Mouse (Mus musculus) WW6 (cell line): ENCODE data around the gene Pla2g10.
"Not testable (repeated sequence)": the region's sequence is repeated elsewhere in the genome, so short reads cannot be mapped to it uniquely, and the experiment has no call there.

Experiments used
- DNase-seq: peaks from one replicate; pipeline ENCODE4 v3.0.0-alpha.2; 2013; ENCODE audit warnings: low read depth, low spot score

Pla2g10 gene

DNA sequence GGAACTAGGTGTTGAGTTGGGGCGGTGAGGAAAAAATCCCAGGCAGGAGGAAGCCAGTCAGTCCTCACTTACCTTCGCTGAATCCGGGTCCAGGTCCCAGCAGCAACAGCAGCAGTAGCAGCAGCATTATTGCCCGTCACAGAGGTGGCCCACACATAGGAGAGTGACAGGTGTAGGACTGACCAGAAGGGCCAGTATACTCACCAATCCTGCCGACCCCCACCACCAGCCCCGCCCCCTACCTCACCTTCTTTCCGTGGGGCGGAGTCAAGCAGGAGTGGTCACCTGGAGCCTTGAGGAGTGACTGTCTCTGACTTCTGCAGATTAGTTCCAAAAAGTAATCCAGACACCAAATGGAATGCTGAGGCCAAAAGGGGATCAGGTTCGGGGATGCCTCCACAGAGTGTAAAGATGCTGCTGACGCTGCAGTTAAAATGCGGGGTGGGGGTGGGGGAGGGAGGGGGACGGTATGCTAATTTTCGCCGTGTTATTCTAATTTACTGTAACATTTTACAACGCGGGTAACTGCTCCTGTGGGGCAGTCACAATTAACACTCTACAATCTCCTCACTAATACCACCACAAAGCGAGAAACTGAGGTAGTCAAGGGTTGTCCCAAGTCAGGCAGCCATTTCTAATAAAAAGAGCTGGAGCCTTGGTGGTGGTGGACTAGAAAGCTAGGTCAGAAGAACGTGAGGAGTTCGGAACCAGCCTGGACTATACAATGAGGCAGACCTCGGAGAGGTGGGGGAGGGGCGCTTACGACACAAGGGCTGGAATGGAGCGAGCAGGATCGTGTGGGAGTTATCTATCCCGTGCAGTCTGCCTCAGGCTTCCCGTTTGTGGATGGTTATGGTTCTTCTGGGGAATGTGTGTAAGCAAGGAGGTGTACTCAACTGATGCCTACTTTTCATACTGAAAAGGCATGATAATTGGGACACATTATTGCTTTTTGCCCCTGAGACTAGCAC lies at the start of gene Pla2g10:
Pla2g10 (minus strand) TSS at position 699 of the 971 bp plus-strand sequence.
- no peak for DNase-seq

DNA sequence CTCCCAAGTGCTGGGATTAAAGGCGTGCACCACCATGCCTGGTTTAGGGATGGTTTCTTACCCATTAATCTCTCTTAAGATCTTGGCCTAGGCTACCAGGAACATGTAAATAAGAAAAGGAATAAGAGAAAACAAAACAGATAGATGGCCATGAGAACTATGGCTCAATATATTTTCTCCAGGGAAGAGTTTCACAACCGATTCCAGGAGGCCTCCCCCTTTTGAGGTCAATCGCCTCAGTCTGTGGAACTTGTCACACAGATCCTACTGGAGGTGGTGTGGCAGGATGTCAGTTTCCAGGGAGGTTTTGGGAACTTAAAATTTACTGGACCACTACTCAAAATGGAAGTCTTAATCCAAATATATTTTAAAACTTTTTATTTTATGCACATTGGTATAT lies 43.9 kb upstream of the Pla2g10 start:
- DNase-seq = not testable (repeated sequence)

DNA sequence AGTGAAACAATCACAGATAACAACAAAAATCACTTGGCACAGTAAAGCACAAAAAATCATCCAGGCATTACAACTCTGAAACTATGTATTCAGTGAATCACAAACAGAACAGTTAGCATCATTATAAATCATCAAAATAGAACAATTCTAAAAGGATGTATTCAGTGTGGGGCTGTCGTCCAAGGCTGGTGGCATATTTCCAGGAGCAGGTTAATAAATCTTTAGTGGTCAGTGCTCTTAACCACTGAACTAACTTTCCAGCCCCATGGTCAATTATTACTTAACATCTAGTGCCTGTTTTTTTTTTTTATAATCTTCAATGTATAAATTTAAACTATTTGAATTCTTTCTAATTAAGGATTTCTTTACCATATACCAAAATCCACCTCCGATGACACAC lies 43.2 kb upstream of the Pla2g10 start:
- not testable (repeated sequence) for DNase-seq

DNA sequence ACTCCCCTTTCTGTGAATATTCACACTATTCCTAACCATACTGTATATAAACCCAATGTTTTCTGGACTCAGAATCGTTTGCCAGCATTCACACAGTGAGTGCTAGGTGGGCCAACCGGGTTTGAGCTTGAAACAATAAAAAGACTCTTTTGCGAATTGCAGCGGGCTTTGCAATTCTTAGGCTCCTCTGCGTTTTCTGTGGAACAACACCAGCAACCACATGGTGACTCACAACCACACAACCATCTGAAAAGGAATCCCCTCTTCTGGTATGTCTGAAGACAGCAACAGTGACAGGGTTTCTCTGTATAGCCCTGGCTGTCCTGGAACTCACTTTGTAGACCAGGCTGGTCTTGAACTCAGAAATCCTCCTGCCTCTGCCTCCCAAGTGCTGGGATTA lies 41.3 kb upstream of the Pla2g10 start:
- not testable (repeated sequence) for DNase-seq

DNA sequence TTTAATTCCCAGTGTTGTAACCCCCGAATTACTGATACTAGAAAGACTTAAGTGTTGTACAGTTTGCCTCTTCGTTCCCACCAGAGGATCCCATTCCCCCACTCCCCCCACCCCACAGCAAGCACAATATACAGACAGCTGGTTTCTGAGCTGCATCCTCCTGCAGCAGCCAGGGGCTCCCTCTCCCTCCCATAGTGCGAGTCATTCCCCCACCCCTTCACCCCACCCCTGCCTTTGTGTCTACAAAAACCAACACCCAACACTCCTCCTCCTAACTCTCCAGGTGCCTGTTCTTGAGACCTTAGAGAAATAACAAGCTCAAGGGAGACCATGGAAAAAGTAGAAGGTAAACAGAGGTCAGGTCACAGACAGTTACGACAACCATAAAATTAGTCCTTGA lies 40.8 kb upstream of the Pla2g10 start:
- DNase-seq = not testable (repeated sequence)

DNA sequence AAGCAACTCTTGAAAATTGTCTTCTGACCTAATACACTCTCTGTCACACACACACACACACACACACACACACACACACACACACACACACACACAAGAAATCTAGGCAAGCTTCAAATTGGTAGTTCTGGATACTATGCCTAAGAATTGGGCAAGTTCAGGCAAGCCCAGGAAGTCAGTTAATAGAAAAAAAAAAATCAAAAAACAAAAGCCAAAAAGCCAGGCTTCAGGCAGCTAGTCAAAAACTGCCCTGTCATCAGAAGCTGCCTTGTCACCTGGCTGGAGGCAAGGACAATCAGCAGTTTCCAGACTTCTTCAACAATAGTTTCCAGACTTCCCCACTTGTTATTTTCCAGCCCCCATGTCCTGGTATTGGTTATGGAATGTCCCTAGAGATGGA lies 35.6 kb upstream of the Pla2g10 start:
- no peak for DNase-seq

DNA sequence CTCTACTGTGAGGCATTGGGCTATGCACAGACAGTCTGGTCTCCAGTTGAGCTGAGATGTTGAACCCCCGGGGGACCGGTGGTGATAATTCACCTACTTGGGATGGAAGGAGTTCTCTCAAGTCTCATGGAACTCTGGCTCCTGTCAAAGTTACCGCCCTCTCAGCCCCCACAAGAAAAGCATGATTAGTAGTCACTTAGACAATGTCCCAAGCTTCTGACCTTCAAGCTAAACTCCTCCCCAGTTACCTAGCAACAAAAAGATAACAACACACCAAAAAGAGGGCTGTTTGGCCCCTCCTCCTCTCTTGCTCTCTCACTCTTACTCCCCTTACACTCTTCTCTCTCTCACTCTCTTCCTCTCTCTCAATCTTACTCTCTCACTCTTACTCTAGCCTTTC lies 33.7 kb upstream of the Pla2g10 start:
- no peak for DNase-seq

DNA sequence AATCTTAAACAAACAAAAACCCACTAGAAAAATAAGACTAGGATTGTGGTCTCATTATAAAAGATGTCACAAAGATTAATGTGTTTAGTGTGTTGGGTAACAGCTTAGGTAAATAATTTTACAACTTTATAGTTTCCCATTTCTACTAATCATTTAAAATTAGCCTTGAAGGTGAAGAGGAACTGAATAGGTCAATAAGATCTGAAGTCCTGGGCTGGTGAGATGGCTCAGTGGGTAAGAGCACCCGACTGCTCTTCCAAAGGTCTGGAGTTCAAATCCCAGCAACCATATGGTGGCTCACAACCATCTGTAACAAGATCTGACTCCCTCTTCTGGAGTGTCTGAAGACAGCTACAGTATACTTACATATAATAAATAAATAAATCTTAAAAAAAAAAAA lies 32.0 kb upstream of the Pla2g10 start:
- DNase-seq = not testable (repeated sequence)

DNA sequence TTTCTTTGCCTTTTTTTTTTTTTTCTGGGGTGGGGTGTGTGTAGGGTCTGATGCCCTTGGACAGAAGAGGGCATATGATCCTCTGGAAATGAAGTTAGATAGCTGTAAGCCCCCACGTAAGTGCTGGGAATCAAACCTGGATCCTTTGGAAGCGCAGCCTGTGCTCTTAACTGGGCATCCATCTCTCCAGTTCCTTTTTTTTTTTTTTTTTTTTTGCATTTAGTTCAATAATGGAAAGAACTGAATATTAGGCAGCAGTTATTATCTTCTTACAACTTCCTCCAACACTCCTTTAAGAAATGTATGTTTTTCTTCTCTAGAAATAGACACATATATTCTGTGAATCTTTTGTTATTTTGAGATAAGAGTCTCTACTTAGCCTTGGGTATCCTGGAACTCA lies 27.0 kb upstream of the Pla2g10 start:
- no peak for DNase-seq

DNA sequence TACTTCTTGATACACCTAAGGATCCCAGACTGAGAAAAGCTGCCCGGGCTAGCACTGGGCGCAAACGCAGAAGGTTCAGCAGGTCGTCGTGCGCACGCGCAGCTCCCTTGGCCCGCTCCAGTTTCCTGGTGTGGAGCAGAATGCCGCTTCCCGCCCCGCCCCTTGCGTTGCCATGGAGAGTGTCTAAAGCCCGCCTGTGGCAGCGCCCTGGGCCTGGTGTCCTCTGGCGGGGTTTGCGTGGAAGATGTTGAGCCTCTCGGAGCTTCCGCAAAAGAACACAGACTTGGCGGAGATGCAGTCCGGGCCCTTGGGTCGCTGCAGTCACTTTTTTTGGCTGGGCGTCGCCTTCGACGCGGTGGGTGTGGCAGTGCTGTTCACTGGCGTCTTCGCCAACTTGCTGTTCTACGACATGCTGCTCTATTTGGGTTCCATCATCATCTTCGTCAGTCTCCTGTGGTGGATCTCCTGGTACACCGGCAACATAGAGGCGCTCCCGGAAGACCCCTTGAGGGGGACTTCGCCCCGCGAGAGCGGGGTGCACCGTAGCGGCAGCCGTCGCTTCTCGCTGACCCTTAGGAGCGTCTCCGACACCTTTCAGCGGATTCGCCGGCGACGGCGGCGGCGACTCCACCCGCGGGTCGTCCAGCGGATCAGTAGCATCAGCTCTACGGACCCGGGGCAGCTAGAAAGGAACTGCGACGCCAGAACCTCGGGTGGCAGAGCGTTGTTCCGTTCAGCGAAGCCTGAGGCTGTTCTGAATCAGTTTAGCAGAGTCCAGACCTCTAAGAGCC lies 23.8 kb upstream of the Pla2g10 start:
- peak; percentile 90 for DNase-seq

DNA sequence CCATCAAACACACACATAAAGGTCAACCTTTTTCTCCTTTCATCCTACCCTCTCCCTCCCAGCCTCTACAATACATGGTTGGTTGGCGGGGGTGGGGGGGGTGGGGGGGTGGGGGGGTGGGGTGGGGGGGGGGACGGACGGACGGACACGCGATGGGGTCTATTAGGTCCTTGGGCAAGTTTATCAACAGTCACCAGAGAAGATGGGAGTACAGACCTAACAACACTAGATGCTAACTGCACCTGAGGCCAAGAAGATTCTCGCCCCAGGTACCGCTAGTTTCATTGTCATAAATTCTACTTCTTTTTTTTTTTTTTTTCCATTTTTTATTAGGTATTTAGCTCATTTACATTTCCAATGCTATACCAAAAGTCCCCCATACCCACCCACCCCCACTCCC lies 23.2 kb upstream of the Pla2g10 start:
- no peak for DNase-seq

DNA sequence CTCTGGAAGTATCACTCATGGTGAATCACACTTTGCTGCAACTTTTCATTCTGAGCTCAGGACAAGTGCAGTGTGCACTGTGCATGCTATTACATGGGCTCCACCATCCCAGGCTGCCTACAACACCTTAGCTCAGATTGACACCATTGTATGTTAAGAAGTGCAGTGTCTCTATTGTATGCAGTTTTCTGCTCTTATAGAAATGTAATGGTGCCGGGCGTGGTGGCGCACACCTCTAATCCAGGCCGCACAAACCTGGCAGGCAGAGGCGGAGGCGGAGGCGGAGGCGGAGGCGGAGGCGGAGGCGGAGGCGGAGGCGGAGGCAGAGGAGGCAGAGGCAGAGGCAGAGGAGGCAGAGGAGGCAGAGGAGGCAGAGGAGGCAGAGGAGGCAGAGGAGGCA lies 19.8 kb upstream of the Pla2g10 start:
- DNase-seq = no peak

DNA sequence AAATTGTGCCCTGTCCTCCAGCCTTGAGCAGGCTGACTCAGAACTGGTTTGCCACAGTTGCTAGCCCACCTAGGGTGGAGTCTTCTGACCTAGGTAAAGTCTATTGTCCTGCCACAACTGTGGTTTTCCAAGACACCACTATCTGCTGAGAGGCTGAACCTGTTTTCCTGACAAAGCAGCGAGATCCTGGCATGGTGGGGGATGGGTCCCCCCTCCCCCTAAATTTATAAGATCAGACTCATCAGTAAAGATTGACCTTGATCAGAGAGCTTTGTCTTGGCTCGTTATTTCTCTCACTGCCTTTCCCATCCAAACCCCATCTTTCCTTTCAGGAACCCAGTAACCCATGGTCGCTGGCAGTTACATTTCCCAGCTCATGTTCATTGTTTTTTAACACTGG lies 19.2 kb upstream of the Pla2g10 start:
- DNase-seq = no peak

DNA sequence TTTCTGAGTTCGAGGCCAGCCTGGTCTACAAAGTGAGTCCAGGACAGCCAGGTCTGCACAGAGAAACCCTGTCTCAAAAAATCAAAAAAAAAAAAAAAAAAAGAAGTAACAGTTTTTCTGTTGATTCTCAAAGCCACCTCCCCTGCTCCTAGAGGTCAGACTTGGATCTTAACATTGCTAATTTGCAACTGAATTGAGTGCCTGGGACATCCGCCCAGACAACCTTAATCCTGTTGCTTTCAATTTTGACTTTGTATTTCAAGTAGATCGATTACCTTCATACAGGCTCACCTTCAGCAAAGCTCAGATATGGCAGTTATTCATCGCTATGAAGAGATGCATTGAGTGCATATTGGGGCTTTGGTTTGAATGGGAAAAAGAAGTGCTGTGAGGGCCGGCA lies 18.5 kb upstream of the Pla2g10 start:
- DNase-seq = no peak

DNA sequence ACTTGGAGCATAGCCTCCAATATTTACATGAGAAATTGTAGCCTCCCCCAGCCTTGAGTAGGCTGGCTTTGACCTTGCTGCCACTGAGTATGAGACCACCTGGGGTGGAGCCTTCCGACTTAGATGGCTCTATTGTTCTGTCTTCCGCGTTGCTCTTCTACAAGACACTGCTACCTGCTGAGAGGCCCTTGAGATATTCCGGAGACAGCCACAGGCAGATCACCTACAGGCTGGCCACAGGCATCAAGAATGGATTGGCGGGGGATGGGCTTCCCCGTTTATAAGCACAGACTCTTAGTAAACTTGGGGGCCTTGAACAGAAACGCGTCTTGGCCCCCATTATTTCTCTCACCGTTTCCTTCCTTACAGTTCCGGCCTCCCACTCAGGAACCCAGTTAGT lies 18.0 kb upstream of the Pla2g10 start:
- peak; percentile 81 for DNase-seq

DNA sequence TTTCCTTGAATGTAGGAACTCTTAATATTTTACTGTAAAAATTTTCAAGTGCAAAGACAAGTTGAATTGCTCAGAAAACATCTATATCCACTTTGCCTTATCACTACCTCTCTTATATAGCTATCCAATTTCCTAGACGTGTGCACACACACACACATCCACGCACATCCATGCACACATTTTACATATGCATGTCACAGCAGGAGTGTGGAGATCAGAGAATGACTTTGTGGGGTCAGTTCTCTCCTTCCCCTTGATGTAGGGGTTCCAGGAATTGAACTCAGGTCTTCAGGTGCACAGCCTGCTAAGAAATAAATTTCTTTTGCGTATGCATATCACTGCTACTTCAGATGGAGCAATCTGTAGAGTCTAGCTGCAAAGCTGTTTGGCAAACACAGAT lies 17.3 kb upstream of the Pla2g10 start:
- no peak for DNase-seq

DNA sequence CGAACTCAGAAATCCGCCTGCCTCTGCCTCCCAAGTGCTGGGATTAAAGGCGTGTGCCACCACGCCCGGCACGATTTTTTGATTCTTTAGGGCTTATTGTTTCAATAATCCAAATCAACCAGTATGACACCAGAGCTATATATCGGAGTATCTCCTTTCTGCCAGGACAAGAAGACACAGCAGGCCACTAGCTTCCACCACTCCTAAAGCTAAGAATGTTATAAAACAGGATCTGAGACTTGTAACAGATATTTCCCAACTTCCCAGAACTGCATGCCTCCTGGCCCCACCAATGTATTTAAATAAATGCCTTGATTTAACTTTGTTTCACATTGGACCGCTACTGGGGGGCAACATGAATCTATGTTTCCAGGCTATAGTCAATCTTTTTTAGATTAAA lies 16.9 kb upstream of the Pla2g10 start:
- no peak for DNase-seq

DNA sequence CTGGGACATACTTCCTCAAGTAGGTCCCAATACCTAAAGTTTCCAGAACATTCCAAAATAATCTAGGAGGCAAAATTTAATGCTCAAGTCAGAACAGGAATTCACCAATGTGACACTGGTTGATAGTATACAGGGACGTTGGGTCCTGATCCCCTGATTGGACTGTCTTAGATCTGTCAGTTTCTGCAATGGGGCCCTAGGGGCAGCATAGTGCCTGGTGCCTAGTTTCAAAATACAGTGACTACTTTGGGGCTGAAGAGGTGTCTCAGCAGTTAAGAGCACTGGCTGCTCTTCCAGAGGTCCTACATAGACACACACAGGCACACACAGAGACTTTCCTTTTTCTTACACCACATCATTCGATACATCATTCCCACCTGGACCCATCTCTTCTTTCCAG lies 10.1 kb upstream of the Pla2g10 start:
- DNase-seq = no peak

DNA sequence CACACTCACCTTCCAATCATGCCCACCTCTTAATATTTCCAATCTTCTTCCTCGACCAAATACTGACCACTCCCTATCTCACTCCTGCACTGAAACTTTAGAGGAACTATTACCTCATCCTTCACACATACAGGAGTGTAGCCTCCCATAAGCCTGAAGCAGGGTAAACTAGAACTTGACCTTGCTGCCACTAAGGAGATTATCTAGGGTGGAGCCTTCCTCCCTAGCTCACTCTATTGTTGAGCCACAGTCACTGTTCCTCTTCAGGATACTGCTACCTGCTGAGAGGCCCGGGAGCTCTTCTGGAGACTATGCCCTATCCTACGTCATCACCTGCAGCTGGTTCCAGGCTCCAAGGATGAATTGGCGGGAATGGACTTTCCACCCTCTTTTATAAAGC lies 8.3 kb upstream of the Pla2g10 start:
- DNase-seq = not testable (repeated sequence)

DNA sequence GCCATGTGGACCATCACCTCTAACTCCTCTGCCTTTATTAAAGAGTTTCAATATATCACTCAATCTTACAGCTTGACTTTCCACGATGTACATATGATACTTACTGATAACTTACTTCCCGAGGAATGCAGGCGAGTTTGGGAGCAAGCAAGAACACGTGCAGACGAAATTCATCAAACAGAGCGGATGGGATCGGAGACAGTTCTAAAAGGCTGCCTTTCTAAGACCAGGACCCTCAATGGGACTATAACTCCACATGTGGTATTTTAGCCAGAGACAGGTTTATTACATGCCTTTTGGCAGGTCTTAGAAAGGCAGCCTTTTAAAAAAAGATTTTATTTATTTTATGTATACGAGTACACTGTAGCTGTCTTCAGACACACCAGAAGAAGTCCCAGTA lies 5.2 kb upstream of the Pla2g10 start:
- no peak for DNase-seq

DNA sequence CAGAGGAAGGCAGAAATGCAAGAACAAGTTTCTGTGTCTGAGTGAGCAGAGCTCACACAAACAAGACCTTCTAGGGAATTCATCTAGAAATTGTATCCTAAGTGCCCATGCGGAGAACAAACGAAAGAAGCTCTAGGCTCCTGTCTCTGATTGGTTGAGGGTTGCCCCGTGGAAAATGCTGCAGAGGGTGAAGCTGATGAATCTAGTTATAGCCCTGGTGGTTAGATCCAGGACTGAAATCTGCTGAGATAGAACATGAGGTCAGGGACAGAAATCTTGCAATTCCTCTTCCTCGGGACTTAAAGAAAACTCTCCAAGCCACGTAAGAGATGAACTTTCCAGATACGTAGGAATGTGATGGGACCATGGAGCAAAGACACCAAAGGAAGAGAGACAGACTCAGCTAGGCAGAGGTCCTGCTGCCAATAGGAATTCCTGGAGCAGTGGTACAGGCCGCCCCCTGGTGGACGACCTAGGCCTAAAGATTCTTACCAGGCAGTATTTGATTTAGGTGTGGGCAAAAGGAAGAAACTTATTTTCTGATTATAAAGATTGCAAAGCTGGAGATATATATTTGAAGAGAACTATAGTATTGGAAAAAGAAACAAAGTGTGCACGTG lies 2.8 kb upstream of the Pla2g10 start:
- DNase-seq = no peak

DNA sequence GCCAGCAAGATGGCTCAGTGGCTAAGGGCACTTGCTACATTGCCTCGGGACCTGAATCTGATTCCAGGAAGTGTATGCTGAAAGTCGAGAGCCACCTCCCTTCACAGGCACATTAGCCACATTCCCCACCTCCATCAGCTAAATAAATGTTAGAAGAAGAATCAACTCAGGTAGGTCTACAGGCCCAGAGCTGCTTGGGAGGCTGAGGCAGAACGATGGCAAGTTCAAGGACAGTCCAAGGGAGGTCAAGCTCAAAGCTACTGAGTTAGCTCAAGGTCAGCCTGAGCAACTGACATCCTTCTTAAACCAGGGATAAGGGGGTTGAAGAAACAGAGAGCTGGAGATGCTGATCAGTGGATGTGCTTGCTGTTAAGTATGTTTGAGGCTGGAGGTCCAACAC lies 2.0 kb upstream of the Pla2g10 start:
- DNase-seq = no peak
